Mouse (Mus musculus): ENCODE results near the gene Aoc1. TPM values are rescaled to one million over a fixed set of nuclear protein-coding genes. Genes with fewer than 3 reads are reported as not detected.

Aoc1 gene
- polyA plus RNA-seq (2012; ENCODE audit: insufficient read depth, low replicate concordance), result not detected in 2 replicates

DNA sequence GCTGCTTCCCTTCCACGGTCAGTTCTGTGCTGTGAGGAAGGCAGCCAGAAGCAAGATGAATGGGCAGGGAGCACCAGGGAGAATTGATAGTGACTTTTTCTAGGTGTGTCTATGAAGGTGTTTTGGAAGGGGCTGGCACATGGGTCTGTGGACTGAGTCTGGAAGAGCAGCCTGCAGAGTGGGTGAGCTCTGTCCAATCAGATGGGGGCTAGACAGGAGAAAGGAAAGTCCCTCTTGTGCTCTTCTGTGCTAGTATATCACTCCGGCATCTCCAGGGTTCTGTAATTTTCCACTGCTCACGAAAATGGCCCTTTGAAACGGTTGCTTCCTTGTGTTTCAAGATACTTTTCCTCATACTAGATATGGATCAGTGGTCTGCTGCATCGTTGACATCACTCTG lies at the start of gene Aoc1:
Gene Aoc1, plus strand, starts transcription at position 301 of the 400 bp plus-strand sequence.
- Histone ChIP-seq H3K36me3 (replicated peaks; ENCODE audit: low read length) (no peaks in the 10 kb centered on the region), H3K4me1 (no peaks in the 10 kb centered on the region), H3K27me3 (replicated peaks) (peaks cover 17% of the 10 kb centered on the region), H3K9me3 (no peaks in the 10 kb centered on the region), H3K4me3 (replicated peaks) (no peak within 1 kb of the TSS)
- TF ChIP-seq GATA1 (IDR thresholded peaks at IDR 0.05; ENCODE audit: borderline replicate concordance, low read length) (no peak), FLI1 (IDR thresholded peaks at IDR 0.05; ENCODE audit: low read length) (no peak)

DNA sequence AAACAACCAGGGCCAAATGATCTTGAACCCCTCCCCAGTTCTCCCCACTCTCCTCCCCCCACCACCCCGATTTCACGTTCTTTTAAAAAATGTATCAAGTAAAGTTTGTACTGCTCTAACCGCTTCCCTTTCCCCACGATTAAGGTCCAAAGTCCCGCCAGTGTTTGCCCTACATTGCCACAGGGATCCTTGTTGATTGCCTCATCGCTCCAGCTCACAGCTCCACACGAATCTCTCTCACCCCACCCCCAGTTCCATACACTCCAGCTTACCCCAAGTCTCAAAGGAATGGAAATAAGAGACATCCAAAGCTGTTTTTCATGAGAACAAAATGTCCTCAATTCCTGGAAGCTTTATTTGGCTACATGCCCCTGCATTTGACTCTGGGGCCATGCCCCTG lies 47.7 kb upstream of the Aoc1 start:
- Histone ChIP-seq H3K4me1 (peaks cover 10% of the 10 kb centered on the region), H3K36me3 (replicated peaks; ENCODE audit: low read length) (no peaks in the 10 kb centered on the region), H3K9me3 (no peaks in the 10 kb centered on the region), H3K4me3 (replicated peaks) (no peak overlapping the region), H3K27me3 (replicated peaks) (no peaks in the 10 kb centered on the region)
- TF ChIP-seq FLI1 (IDR thresholded peaks at IDR 0.05; ENCODE audit: low read length) (no peak), GATA1 (IDR thresholded peaks at IDR 0.05; ENCODE audit: borderline replicate concordance, low read length) (no peak)

DNA sequence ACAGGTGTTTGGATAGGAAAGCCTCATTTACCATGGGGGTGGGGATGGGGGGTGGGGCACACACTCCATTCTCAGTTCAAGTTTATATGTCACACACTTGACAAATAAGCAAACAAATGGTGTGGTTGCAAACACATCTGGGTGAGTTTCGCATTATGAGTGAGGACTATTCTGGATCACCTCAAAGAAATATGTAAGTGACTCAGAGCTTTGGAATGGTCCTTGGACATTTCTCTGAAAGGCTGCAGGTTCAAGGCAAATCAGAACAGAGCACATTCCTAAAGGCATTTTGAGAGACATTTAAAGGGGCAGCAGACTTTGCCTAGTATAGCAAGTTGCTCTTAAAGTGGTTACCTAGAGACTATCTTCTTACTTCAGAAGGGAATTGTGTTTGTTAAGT lies 43.7 kb upstream of the Aoc1 start:
- Histone ChIP-seq H3K9me3 (peaks cover 18% of the 10 kb centered on the region), H3K4me1 (peaks cover 23% of the 10 kb centered on the region), H3K27me3 (replicated peaks) (no peaks in the 10 kb centered on the region), H3K36me3 (replicated peaks; ENCODE audit: low read length) (peaks cover 22% of the 10 kb centered on the region), H3K4me3 (replicated peaks) (no peak overlapping the region)
- TF ChIP-seq GATA1 (IDR thresholded peaks at IDR 0.05; ENCODE audit: borderline replicate concordance, low read length) (no peak), FLI1 (IDR thresholded peaks at IDR 0.05; ENCODE audit: low read length) (no peak)

DNA sequence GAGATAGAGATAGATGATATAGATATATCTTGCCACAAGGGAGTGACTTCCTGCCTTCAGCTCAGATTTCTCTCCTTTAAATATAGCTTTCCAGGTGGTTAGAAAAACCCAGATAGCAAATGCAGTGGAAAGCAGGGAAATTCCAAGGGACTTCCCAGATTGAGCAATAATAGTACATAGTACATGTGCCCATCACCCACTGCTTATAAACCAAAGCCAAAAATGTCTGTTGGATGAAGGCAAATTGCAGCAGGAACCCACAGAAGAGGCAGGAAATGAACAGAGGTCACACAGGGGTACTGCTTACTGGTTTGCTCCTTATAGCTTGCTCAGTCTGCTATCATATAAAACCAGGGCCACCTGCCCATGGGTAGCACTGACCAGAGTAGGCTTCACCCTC lies 43.0 kb upstream of the Aoc1 start:
- TF ChIP-seq GATA1 (IDR thresholded peaks at IDR 0.05; ENCODE audit: borderline replicate concordance, low read length) (no peak), FLI1 (IDR thresholded peaks at IDR 0.05; ENCODE audit: low read length) (no peak)
- Histone ChIP-seq H3K4me1 (peaks cover 23% of the 10 kb centered on the region), H3K4me3 (replicated peaks) (no peak overlapping the region), H3K27me3 (replicated peaks) (no peaks in the 10 kb centered on the region), H3K36me3 (replicated peaks; ENCODE audit: low read length) (peaks cover 27% of the 10 kb centered on the region), H3K9me3 (peaks cover 18% of the 10 kb centered on the region)

DNA sequence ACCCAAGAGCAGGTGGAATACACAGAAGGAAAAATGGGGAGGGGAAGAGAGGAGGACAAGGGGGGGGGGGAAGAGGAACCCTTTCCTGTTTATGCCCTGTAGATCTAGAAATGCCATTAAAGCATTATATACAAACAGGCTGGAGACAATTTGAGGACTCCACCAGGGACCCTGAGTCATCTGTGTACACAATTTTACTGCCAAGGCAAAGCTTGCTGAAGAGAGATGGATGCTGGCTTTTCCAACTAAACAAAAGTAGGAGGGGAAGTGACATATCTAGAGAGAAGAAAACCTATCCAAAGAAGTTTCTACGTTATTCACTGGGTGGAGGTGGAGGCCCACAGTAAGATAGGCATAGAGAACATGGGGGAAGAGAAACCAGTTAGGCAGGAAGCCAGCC lies 42.5 kb upstream of the Aoc1 start:
- Histone ChIP-seq H3K9me3 (peaks cover 18% of the 10 kb centered on the region), H3K4me3 (replicated peaks) (no peak overlapping the region), H3K4me1 (peaks cover 23% of the 10 kb centered on the region), H3K27me3 (replicated peaks) (no peaks in the 10 kb centered on the region), H3K36me3 (replicated peaks; ENCODE audit: low read length) (peaks cover 30% of the 10 kb centered on the region)
- TF ChIP-seq GATA1 (IDR thresholded peaks at IDR 0.05; ENCODE audit: borderline replicate concordance, low read length) (no peak), FLI1 (IDR thresholded peaks at IDR 0.05; ENCODE audit: low read length) (no peak)

DNA sequence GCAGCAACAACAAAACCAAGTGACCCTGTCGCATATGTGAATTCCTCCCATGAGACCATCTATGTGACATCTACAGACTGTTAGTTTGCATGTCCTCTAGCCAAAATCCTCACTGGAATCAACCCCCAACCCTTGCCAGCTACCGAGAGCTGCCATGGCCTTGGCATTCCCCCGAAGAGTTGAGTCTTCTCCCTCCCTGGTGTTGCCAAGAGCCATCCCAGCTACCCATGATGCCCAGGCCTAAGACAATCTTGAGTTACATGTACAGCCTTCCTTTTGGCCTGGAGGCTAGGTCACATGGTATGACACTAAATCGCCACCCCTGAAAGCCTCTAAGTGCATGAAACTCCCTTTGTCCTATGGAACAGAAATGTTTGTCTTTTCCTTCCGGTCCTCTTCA lies 41.6 kb upstream of the Aoc1 start:
- TF ChIP-seq FLI1 (IDR thresholded peaks at IDR 0.05; ENCODE audit: low read length) (no peak), GATA1 (IDR thresholded peaks at IDR 0.05; ENCODE audit: borderline replicate concordance, low read length) (no peak)
- H3K4me1 ChIP-seq, result peaks cover 23% of the 10 kb centered on the region
- H3K36me3 ChIP-seq (replicated peaks; ENCODE audit: low read length), result peaks cover 33% of the 10 kb centered on the region

DNA sequence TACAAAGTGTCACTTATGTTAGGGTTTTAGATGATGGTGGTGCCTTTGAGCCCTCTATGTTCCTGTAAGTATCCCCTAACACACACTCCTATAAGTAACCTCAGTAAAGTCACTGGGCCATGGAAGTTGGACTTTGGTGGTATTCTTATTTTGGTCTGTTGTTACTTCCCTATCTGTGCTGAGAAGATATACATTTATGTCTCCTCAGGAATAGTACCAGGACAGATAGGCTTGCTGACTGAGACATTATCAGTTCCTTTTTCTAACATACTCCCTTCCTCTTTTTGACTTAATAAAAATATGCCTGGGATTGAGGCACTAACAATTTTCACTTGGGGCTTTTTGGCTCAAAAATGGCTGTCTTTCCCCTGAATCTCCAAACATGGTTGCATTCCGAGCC lies 40.3 kb upstream of the Aoc1 start:
- Histone ChIP-seq H3K4me1 (peaks cover 23% of the 10 kb centered on the region), H3K36me3 (replicated peaks; ENCODE audit: low read length) (peaks cover 33% of the 10 kb centered on the region)

More for the DNA sequence above, 41.6 kb upstream of the Aoc1 start:
- H3K27me3 ChIP-seq (replicated peaks), result no peaks in the 10 kb centered on the region
- H3K9me3 ChIP-seq, result peaks cover 18% of the 10 kb centered on the region
- H3K4me3 ChIP-seq (replicated peaks), result no peak overlapping the region

DNA sequence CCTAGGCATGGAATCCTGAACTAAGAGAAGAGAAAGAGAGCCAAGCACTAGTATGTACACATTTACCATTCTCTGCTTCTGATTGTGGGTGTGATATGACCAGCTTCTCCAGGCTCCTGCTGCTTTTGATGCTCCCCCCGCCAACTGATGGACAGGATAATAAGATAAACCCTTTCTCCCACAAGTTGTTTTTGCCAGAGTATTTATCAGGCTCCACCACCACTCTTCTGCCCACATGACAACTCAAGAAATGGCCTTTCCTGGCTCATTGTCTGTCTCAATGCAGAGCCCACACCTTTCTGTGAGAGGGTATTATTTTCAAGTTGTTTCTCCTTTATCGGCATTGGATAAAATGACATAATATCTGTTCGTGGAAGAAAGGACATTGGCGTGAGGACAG lies 39.2 kb upstream of the Aoc1 start:
- Histone ChIP-seq H3K9me3 (peaks cover 18% of the 10 kb centered on the region), H3K4me3 (replicated peaks) (no peak overlapping the region), H3K4me1 (peaks cover 17% of the 10 kb centered on the region), H3K27me3 (replicated peaks) (peaks cover 6% of the 10 kb centered on the region), H3K36me3 (replicated peaks; ENCODE audit: low read length) (peaks cover 33% of the 10 kb centered on the region)
- no peak for TF ChIP-seq FLI1 (IDR thresholded peaks at IDR 0.05; ENCODE audit: low read length)
- TF ChIP-seq GATA1 (IDR thresholded peaks at IDR 0.05; ENCODE audit: borderline replicate concordance, low read length), result no peak

More for the DNA sequence above, 40.3 kb upstream of the Aoc1 start:
- H3K27me3 ChIP-seq (replicated peaks), result peaks cover 2% of the 10 kb centered on the region
- no peak overlapping the region for H3K4me3 ChIP-seq (replicated peaks)
- H3K9me3 ChIP-seq, result peaks cover 18% of the 10 kb centered on the region
- TF ChIP-seq FLI1 (IDR thresholded peaks at IDR 0.05; ENCODE audit: low read length) (no peak), GATA1 (IDR thresholded peaks at IDR 0.05; ENCODE audit: borderline replicate concordance, low read length) (no peak)

DNA sequence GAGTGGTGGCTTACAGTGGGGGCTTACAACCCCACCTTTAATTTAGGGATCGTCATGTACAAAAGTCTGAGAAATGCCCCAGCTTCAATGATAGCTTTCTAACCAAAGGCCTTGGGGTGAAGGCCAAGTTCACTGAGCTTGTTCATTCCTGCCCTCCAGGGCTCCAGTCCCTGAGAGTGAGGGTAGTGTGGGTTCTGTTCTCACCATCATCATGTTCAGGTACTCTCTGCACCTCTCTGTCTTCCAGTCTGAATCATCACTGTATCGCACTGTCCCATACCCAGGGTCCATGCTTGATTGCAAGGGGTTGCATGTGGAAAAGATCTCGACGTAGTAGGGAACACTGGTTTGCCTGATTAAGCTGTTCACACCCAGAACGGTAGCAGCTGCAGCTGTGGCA lies 37.5 kb upstream of the Aoc1 start:
- peaks cover 17% of the 10 kb centered on the region for H3K4me1 ChIP-seq
- TF ChIP-seq GATA1 (IDR thresholded peaks at IDR 0.05; ENCODE audit: borderline replicate concordance, low read length) (no peak), FLI1 (IDR thresholded peaks at IDR 0.05; ENCODE audit: low read length) (no peak)

DNA sequence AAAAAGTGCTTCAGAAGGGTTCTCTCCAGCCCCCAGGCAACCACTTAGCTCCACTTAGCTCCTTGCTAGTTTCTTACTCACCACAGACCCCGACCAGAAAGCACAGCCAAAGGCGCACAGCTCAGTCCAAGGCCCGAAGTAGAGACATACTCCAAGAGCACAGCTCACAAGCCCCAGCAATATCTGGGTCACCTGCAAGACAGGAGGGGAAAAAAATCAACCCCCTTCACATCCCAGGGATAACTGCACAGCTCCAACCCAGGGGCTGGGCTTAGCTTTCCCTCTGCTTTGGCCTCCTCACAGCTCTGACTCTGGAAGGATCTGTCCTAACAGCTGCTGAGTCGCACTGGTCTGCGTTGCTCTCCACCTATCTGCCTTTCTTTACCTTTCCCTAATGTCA lies 36.5 kb upstream of the Aoc1 start:
- H3K4me1 ChIP-seq, result peaks cover 25% of the 10 kb centered on the region
- TF ChIP-seq FLI1 (IDR thresholded peaks at IDR 0.05; ENCODE audit: low read length) (no peak), GATA1 (IDR thresholded peaks at IDR 0.05; ENCODE audit: borderline replicate concordance, low read length) (no peak)
- peaks cover 16% of the 10 kb centered on the region for H3K9me3 ChIP-seq
- peaks cover 30% of the 10 kb centered on the region for H3K36me3 ChIP-seq (replicated peaks; ENCODE audit: low read length)
- H3K27me3 ChIP-seq (replicated peaks), result peaks cover 6% of the 10 kb centered on the region
- no peak overlapping the region for H3K4me3 ChIP-seq (replicated peaks)

More for the DNA sequence above, 37.5 kb upstream of the Aoc1 start:
- Histone ChIP-seq H3K9me3 (peaks cover 18% of the 10 kb centered on the region), H3K27me3 (replicated peaks) (peaks cover 6% of the 10 kb centered on the region), H3K4me3 (replicated peaks) (no peak overlapping the region), H3K36me3 (replicated peaks; ENCODE audit: low read length) (peaks cover 33% of the 10 kb centered on the region)

DNA sequence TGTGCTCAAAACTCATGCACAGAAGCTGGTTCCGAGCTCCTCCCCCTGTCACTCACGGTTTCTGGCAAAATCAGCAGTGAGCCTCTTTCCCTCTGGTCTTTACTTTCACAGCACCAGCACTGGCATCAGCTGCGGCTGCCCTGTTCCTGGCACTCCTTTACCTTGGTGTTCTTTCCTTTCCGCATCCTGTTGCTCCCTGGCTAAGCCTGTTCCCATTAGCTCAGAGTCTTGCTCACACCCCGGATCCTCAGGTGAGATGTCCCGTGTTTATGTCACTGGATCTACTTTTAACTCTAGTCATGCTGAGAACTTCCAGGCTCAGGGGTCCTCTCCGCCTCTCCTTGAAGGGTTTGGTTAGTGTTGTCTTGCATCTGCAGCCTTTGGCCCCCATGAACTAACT lies 35.2 kb upstream of the Aoc1 start:
- 0 out of 2 replicates have a peak, but pooled peaks cover 4% of the 10 kb centered on the region for H3K9me3 ChIP-seq
- H3K27me3 ChIP-seq (replicated peaks), result peaks cover 13% of the 10 kb centered on the region
- H3K36me3 ChIP-seq (replicated peaks; ENCODE audit: low read length), result peaks cover 22% of the 10 kb centered on the region
- H3K4me3 ChIP-seq (replicated peaks), result no peak overlapping the region
- no peak for TF ChIP-seq GATA1 (IDR thresholded peaks at IDR 0.05; ENCODE audit: borderline replicate concordance, low read length)
- no peak for TF ChIP-seq FLI1 (IDR thresholded peaks at IDR 0.05; ENCODE audit: low read length)
- peaks cover 36% of the 10 kb centered on the region for H3K4me1 ChIP-seq

Measured in megakaryocyte, embryonic 14.5 days (primary cell).